Mouse (Mus musculus) hindbrain, postnatal 0 days (tissue): Measurements from ENCODE around the gene Krt42. TPM values are rescaled to one million over a fixed set of nuclear protein-coding genes. Genes with fewer than 3 reads are reported as not detected.
"Not testable (repeated sequence)": the region's sequence is repeated elsewhere in the genome, so short reads cannot be mapped to it uniquely, and the experiment has no call there.

ENCODE experiments used
- ATAC-seq: fragments of 200-750 bp; cut with Nextera tagmentation; 2 replicates; pipeline ENCODE4 v1.8.0; 2017; ENCODE audit warnings: mild to moderate bottlenecking, moderate TSS enrichment, moderate library complexity
- DNase-seq: peaks from one replicate; pipeline ENCODE4 v3.0.0-alpha.2; 2015; ENCODE audit warnings: low spot score
- H3K27ac ChIP-seq: fragments of 300-500 bp; sonication (generic); 2 replicates; pipeline ENCODE4 v1.5.1; 2014; ENCODE audit warnings: mild to moderate bottlenecking
- H3K27me3 ChIP-seq: fragments of 300-500 bp; sonication (generic); 2 replicates; pipeline ENCODE4 v1.6.1; 2014; ENCODE audit warnings: low read length, mixed read lengths; ENCODE audit not compliant: insufficient read depth
- H3K36me3 ChIP-seq: fragments of 300-500 bp; sonication (generic); 2 replicates; pipeline ENCODE4 v1.6.1; 2014; ENCODE audit warnings: low read length, mixed read lengths; ENCODE audit not compliant: insufficient read depth
- H3K4me1 ChIP-seq: fragments of 300-500 bp; sonication (generic); 2 replicates; pipeline ENCODE4 v1.6.1; 2014; ENCODE audit warnings: antibody characterized with exemption, low read length, mixed read lengths; ENCODE audit not compliant: insufficient read depth
- H3K4me2 ChIP-seq: fragments of 300-500 bp; sonication (generic); 2 replicates; pipeline ENCODE4 v1.6.1; 2014; ENCODE audit warnings: low read depth, mild to moderate bottlenecking, low read length, moderate library complexity, mixed read lengths
- H3K4me3 ChIP-seq: fragments of 300-500 bp; sonication (generic); 2 replicates; pipeline ENCODE4 v1.5.1; 2014; ENCODE audit warnings: low read length
- H3K9ac ChIP-seq: fragments of 300-500 bp; sonication (generic); replicated peaks from 2 replicates; pipeline ENCODE4 v1.6.1; 2014; ENCODE audit warnings: mild to moderate bottlenecking, low read length, moderate library complexity, mixed read lengths
- H3K9me3 ChIP-seq: fragments of 300-500 bp; sonication (generic); 2 replicates; pipeline ENCODE4 v1.6.1; 2016; ENCODE audit warnings: low read length, mixed read lengths
- CTCF ChIP-seq: IDR thresholded peaks from 2 replicates; pipeline ENCODE4 v1.5.1; 2016; ENCODE audit warnings: antibody characterized with exemption, control low read depth, low read depth
- WGBS: fragments of 180-500 bp; shearing (Covaris S2); extraction: QIAGEN DNeasy Blood & Tissue Kit; methylation state at CpG from one replicate; pipeline ENCODE4 v1.1.7; 2014; 5-methylcytosine and 5-hydroxymethylcytosine counted together
- polyA plus RNA-seq: library from polyadenylated mRNA; unstranded; fragments of >200 nt; fragmentation: Nextera tagmentation; extraction: Ambion mirVana; gene quantifications from 2 replicates; pipeline ENCODE4 v1.2.1, GENCODE M21; 2015
- total RNA-seq: library from RNA; depleted of rRNA; stranded (reverse); fragments of >200 nt; gene quantifications from 2 replicates; pipeline ENCODE4 v1.2.3, GENCODE M21; 2014; rRNA removed

Krt42 gene
- total and polyA plus RNA-seq, 2 experiments from 2014 or later: not detected

DNA sequence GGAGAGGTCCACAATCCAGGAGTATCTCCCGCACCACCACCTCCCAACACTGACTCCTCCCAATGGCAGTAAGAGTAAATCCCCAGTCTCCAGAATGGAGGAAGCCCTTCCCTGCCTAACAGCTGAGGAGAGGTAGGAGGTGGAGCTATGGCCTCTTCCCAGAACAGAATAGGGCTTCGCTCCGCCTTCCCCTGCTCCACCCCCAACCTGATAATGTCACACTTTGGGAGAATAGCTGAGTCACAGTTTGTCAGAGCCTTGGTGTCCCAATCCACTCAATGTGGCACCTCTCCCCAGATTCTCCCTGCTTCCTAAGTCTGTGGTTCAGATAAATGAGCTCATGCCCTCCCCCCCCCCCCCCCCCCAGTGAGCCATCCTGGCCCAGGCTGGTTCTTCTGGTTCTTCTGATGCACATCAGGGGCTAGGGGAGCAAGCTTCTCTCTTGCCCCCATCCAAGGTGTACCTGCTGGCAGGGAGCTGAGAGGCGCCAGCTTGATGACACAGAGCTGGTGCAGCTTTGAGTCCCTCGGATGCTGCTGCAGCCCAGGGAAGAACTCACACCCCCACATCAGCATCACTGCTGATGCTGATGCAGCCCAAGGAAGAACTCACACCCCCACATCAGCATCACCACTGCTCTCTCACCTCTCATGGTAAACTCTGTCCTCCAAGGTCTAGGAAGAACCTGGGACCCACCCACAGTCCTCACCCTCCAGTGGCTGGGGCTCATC lies 15.1 kb downstream of the Krt42 start:
- H3K4me3 ChIP-seq: no peak overlapping the region
- H3K27me3 ChIP-seq: no peaks in the 10 kb centered on the region
- H3K27ac ChIP-seq: no peak overlapping the region
- ATAC-seq (no peak), DNase-seq (no peak)
- no peak overlapping the region for H3K9ac ChIP-seq
- no peaks in the 10 kb centered on the region for H3K36me3 ChIP-seq
- no peak for TF ChIP-seq CTCF
- H3K4me2 ChIP-seq: no peak overlapping the region
- no peaks in the 10 kb centered on the region for H3K4me1 ChIP-seq
- WGBS: 76% methylated on average over 5 of the region's 5 CpGs
- H3K9me3 ChIP-seq: no peaks in the 10 kb centered on the region

DNA sequence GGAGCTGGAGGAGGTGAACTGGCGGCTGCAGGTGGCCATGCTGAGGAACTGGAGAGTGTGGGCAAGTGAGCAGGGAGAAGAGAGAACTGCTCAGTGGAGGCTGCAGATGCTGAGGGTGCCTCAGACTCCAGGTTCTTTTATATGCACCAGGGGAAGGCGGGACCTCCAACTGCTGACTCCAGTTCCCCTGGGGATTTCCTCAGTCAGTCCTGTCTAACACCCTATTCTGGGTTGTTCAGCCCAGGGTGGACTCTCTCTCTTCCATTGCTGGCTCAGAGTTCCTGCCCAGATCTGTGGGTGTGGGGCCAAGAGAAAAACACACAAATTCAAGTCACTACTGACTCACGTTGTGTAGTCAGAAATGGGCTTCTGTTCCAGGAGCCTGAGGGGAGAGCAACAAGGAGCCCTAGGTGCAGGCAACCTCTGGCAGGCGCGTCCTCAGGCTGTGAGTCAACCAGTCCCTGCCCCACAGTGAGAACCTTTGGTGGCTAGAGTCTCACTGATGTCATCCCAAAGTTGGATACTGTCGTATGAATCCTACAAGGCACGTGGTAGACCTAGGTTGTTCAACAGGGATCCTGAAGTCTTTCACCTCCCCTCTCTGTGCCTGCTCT lies 20.7 kb downstream of the Krt42 start, which contains the start of gene Krt16:
TSS of gene Krt16 (minus strand) at position 51 of the 614 bp plus-strand sequence.
- no peak for TF ChIP-seq CTCF
- Histone ChIP-seq H3K9ac (no peak within 1 kb of the TSS), H3K4me3 (no peak within 1 kb of the TSS), H3K9me3 (no peaks in the 10 kb centered on the region), H3K27me3 (no peaks in the 10 kb centered on the region), H3K4me1 (no peaks in the 10 kb centered on the region), H3K27ac (no peak within 1 kb of the TSS), H3K4me2 (no peak within 1 kb of the TSS), H3K36me3 (no peaks in the 10 kb centered on the region)
- 88% methylated on average over 7 of the region's 7 CpGs for WGBS
- no peak for ATAC-seq
- DNase-seq: no peak

DNA sequence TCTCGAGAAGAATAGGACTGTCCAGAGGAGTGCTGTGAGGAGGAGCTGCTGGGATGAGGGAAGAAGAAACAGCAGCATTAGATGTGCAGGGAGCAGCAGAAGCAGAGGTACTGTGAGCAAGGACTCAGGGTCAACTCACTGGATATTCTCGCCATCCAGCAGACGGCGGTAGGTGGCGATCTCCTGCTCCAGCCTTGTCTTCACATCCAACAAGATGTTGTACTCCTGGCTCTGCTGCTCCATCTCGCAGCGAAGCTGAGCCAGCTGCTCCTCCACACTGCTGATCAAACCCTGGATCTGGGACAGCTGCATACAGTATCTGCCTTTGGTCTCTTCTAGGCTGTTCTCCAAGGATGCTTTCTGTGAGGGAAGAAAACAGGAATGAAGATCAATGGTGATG lies 23.2 kb downstream of the Krt42 start:
- H3K9ac ChIP-seq, DNase-seq, H3K27ac ChIP-seq, H3K4me1 ChIP-seq, ATAC-seq, H3K4me3 ChIP-seq, H3K9me3 ChIP-seq, H3K27me3 ChIP-seq, H3K36me3 ChIP-seq, H3K4me2 ChIP-seq: not testable (repeated sequence)
- 73% methylated on average over 7 of the region's 7 CpGs for WGBS

DNA sequence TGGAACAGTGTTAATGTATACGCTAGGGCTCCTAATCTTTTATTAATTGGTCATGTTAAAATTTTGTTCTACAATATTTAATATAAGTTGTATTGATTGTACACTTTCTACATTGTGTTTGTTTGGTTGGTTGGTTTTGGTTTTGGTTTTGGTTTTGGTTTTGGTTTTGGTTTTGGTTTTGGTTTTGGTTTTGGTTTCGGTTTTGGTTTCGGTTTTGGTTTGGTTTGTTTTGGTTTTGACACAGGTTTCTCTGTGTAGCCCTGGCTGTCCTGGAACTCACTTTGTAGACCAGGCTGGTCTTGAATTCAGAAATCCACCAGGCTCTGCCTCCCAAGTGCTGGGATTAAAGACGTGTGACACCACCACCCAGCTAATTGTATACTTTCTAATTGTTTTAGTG lies 29.4 kb downstream of the Krt42 start:
- not testable (repeated sequence) for H3K9me3 ChIP-seq, DNase-seq, H3K27ac ChIP-seq, H3K4me1 ChIP-seq, H3K27me3 ChIP-seq, H3K4me2 ChIP-seq, H3K36me3 ChIP-seq, ATAC-seq, H3K4me3 ChIP-seq, H3K9ac ChIP-seq
- 91% methylated on average over 4 of the region's 4 CpGs for WGBS

DNA sequence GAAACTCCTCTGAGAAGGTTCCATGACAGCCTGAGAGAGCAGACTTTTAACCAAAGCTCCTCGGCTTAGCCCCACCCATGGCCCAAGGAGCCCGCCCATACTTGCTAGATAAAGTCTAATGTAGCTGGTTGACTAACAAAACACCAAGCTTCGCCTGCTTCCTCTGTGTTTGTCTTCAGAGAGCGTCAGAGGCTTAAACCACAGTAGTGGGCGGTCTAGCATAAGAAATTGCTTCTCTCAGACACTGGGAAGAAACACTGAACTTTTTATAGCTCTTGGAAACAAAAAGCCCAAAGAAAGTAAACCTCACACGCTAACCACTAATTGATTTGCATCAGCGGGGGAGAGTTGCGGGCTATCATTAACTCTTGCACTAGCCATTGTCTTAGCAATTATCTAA lies 47.9 kb downstream of the Krt42 start:
- H3K27me3 ChIP-seq: no peaks in the 10 kb centered on the region
- DNase-seq: no peak
- no peak overlapping the region for H3K9ac ChIP-seq
- H3K9me3 ChIP-seq: peaks cover 6% of the 10 kb centered on the region; the same call in 1 of the 2 replicates
- 65% methylated on average over 8 of the region's 8 CpGs for WGBS
- H3K4me2 ChIP-seq: no peak overlapping the region
- no peak for TF ChIP-seq CTCF
- no peaks in the 10 kb centered on the region for H3K36me3 ChIP-seq
- H3K4me3 ChIP-seq: no peak overlapping the region
- no peaks in the 10 kb centered on the region for H3K4me1 ChIP-seq
- no peak overlapping the region for H3K27ac ChIP-seq
- no peak for ATAC-seq

DNA sequence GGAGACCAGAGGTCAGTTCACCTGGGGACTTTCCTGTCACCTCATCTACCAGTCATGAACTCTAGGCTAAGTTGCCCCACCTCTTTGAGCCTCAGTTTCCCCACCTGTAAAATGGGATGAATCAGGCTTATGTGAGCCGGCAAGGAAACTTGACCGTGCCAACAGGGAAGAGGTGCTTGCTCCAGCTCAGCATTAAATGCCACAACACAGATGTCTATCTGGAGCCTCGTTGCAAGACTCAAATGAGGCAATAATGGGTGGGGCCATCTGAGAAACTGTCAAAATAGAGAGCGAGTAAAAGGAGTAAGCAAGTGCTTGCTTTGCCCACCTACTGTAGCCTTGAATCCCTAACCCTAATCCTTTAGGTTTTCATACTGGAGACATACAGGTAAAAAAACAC lies 50.4 kb downstream of the Krt42 start:
- no peak for DNase-seq
- ATAC-seq: no peak
- 83% methylated on average over 4 of the region's 4 CpGs for WGBS
- Histone ChIP-seq H3K4me2 (no peak overlapping the region), H3K9ac (no peak overlapping the region), H3K4me3 (no peak overlapping the region), H3K27ac (no peak overlapping the region), H3K27me3 (no peaks in the 10 kb centered on the region), H3K9me3 (no peaks in the 10 kb centered on the region), H3K36me3 (no peaks in the 10 kb centered on the region), H3K4me1 (no peaks in the 10 kb centered on the region)
- no peak for TF ChIP-seq CTCF

Other genes starting within 250 kb of the Krt42 start
- not detected in 2 replicates for gene Krt33b, start 240.0 kb downstream of the Krt42 start, total RNA-seq
- 0.11 and 0.29 TPM in 2 replicates for gene Krt33b, start 240.0 kb downstream of the Krt42 start, polyA plus RNA-seq
- gene Krt34, start 228.3 kb downstream of the Krt42 start, total RNA-seq: not detected in 2 replicates
- 0.11 TPM in 1 of 2 replicates, not detected in the other for gene Krt34, start 228.3 kb downstream of the Krt42 start, polyA plus RNA-seq
- gene Krt31, start 219.3 kb downstream of the Krt42 start, total RNA-seq: not detected in 2 replicates
- not detected in 2 replicates for gene Krt31, start 219.3 kb downstream of the Krt42 start, polyA plus RNA-seq
- not detected in 2 replicates for gene Krt32, start 181.6 kb downstream of the Krt42 start, total RNA-seq
- gene Krt32, start 181.6 kb downstream of the Krt42 start, polyA plus RNA-seq: not detected in 2 replicates
- 0.78 TPM in 1 of 2 replicates, not detected in the other for gene Krt35, start 173.6 kb downstream of the Krt42 start, total RNA-seq
- gene Krt35, start 173.6 kb downstream of the Krt42 start, polyA plus RNA-seq: 0.16 TPM in 2 replicates
- not detected in 2 replicates for gene Krt36, start 164.2 kb downstream of the Krt42 start, total RNA-seq
- gene Krt36, start 164.2 kb downstream of the Krt42 start, polyA plus RNA-seq: 0.14 TPM in 1 of 2 replicates, not detected in the other
- gene Krt13, start 148.3 kb downstream of the Krt42 start, total RNA-seq: not detected in 2 replicates
- 0.13 TPM in 1 of 2 replicates, not detected in the other for gene Krt13, start 148.3 kb downstream of the Krt42 start, polyA plus RNA-seq
- 0.25 and 0.68 TPM in 2 replicates for gene Krt15, start 133.9 kb downstream of the Krt42 start, total RNA-seq
- 0.21 and 0.24 TPM in 2 replicates for gene Krt15, start 133.9 kb downstream of the Krt42 start, polyA plus RNA-seq
- 0.65 and 2.7 TPM in 2 replicates for gene Krt19, start 121.2 kb downstream of the Krt42 start, total RNA-seq
- gene Krt19, start 121.2 kb downstream of the Krt42 start, polyA plus RNA-seq: 3.8 and 4.9 TPM in 2 replicates
- gene Krt9, start 76.6 kb downstream of the Krt42 start, total RNA-seq: 0.05 TPM in 1 of 2 replicates, not detected in the other
- 0.06 and 0.18 TPM in 2 replicates for gene Krt9, start 76.6 kb downstream of the Krt42 start, polyA plus RNA-seq
- gene Krt14, start 62.3 kb downstream of the Krt42 start, total RNA-seq: 0.86 TPM in 1 of 2 replicates, not detected in the other
- gene Krt14, start 62.3 kb downstream of the Krt42 start, polyA plus RNA-seq: 0.55 and 0.79 TPM in 2 replicates
- not detected in 2 replicates for gene Krt16, start 21.0 kb downstream of the Krt42 start, total RNA-seq
- gene Krt16, start 21.0 kb downstream of the Krt42 start, polyA plus RNA-seq: not detected in 2 replicates
- 0.40 and 1.0 TPM in 2 replicates for gene Krt17, start 8.8 kb downstream of the Krt42 start, total RNA-seq
- gene Krt17, start 8.8 kb downstream of the Krt42 start, polyA plus RNA-seq: 1.1 and 1.2 TPM in 2 replicates
- gene Eif1, start 50.0 kb upstream of the Krt42 start, total RNA-seq: 74.1 and 76.5 TPM in 2 replicates
- gene Eif1, start 50.0 kb upstream of the Krt42 start, polyA plus RNA-seq: 1,309 and 1,318 TPM in 2 replicates
- not detected in 2 replicates for gene Gast, start 64.5 kb upstream of the Krt42 start, total RNA-seq
- 0.45 and 0.73 TPM in 2 replicates for gene Gast, start 64.5 kb upstream of the Krt42 start, polyA plus RNA-seq
- 530 and 555 TPM in 2 replicates for gene Hap1, start 86.3 kb upstream of the Krt42 start, total RNA-seq
- gene Hap1, start 86.3 kb upstream of the Krt42 start, polyA plus RNA-seq: 344 and 395 TPM in 2 replicates
- gene Jup, start 127.9 kb upstream of the Krt42 start, total RNA-seq: 105 and 119 TPM in 2 replicates
- 42.7 and 49.8 TPM in 2 replicates for gene Jup, start 127.9 kb upstream of the Krt42 start, polyA plus RNA-seq
- 23.9 and 28.2 TPM in 2 replicates for gene P3h4, start 145.0 kb upstream of the Krt42 start, total RNA-seq
- gene P3h4, start 145.0 kb upstream of the Krt42 start, polyA plus RNA-seq: 20.7 and 22.0 TPM in 2 replicates
- gene Fkbp10, start 145.8 kb upstream of the Krt42 start, total RNA-seq: 34.6 and 41.1 TPM in 2 replicates
- gene Fkbp10, start 145.8 kb upstream of the Krt42 start, polyA plus RNA-seq: 27.0 and 27.4 TPM in 2 replicates
- gene Nt5c3b, start 171.9 kb upstream of the Krt42 start, total RNA-seq: 59.2 and 61.7 TPM in 2 replicates
- 106 and 108 TPM in 2 replicates for gene Nt5c3b, start 171.9 kb upstream of the Krt42 start, polyA plus RNA-seq
- gene Klhl10, start 172.0 kb upstream of the Krt42 start, total RNA-seq: 0.40 and 0.42 TPM in 2 replicates
- gene Klhl10, start 172.0 kb upstream of the Krt42 start, polyA plus RNA-seq: 0.39 and 0.84 TPM in 2 replicates
- gene Klhl11, start 202.9 kb upstream of the Krt42 start, total RNA-seq: 50.3 and 56.5 TPM in 2 replicates
- gene Klhl11, start 202.9 kb upstream of the Krt42 start, polyA plus RNA-seq: 10.4 and 10.7 TPM in 2 replicates